Comparison of ENCODE assay signal across 28 mouse cellular contexts in the genomic region with DNA sequence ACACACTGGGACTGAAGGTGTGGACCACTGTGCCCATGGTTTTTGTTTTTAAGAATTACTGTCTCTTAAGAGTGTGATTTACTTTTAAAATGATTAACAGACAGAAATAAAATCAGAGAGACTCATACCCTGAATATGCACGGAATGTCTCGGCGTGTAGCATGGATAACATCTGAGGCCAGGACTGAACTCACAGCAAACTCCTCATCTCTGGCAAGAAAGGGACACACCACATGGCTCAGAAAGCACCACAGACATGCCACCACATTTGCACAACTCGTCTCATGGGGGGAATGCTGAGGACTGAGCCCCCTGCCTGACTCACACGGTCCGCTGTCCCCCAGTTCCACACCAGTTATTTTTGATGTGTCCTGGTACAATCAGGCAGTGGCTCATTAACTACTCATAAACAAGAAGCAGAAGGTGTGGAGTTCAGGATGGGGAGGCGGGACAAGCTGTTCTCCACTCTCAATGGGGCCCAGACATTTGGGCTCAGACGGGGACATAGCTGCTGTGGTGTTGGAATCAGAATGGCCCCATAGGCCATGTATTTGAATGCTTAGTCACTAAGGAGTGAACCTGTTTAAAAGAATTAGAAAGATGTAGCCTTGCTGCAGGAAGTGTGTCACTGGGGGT. TPM values are rescaled to one million over a fixed set of nuclear protein-coding genes. Genes with fewer than 3 reads are reported as not detected.
"Had no signal": no experiment of that assay in that cellular context is flagged by ENCODE, and none has a peak within 500 bp of the region (broad histone marks: within the 10 kb centered on the region; RNA-seq: fewer than 3 reads in every experiment).

No protein-coding gene starts in this region.

- H3K27me3 ChIP-seq: heart, embryonic 13.5 days; heart, embryonic 15.5 days; hindbrain, embryonic 13.5 days; hindbrain, embryonic 15.5 days; kidney, embryonic 15.5 days; limb, embryonic 13.5 days; limb, embryonic 15.5 days; liver, embryonic 12.5 days had no signal

- DNase-seq: gastrocnemius, postnatal 14 days; gastrocnemius, postnatal 36 days; heart, adult 11 months; heart, adult 2 months; heart, postnatal 14 days; heart, postnatal 36 days; kidney, adult 11 months; kidney, adult 2 months; kidney, adult 9 months; kidney, postnatal 14 days; kidney, postnatal 36 days; left cerebral cortex, postnatal 4 days; lung, adult 18-20 months had no signal

- H3K4me3 ChIP-seq: heart, adult 2 months; heart, embryonic 13.5 days; heart, embryonic 15.5 days; hindbrain, embryonic 13.5 days; hindbrain, embryonic 15.5 days; kidney, embryonic 15.5 days; limb, embryonic 13.5 days; limb, embryonic 15.5 days; liver, embryonic 12.5 days had no signal

- ATAC-seq: hindbrain, postnatal 0 days; intestine, embryonic 16.5 days; liver, embryonic 12.5 days had no signal

- H3K27ac ChIP-seq: heart, adult 2 months; heart, embryonic 13.5 days; heart, embryonic 15.5 days; hindbrain, embryonic 13.5 days; hindbrain, embryonic 15.5 days; hindbrain, postnatal 0 days; kidney, embryonic 15.5 days; kidney, postnatal 0 days; limb, embryonic 13.5 days; limb, embryonic 15.5 days; liver, embryonic 12.5 days; liver, embryonic 14.5 days had no signal

RNA-seq across cellular contexts. Expression of a gene that starts 32.9 kb away (rescaled TPM):
- total RNA-seq: gastrocnemius, adult 18-20 months; gastrocnemius, adult 8-10 months; gastrocnemius, postnatal 36 days; heart, adult 2 months; heart, postnatal 14 days; heart, postnatal 36 days; hematopoietic stem cell, adult 5-6 weeks had no signal
- polyA plus RNA-seq: heart, adult 2 months had no signal
